Mouse (Mus musculus): ENCODE data around the gene Dusp1. TPM values are rescaled to one million over a fixed set of nuclear protein-coding genes. Genes with fewer than 3 reads are reported as not detected.

The Dusp1 gene
- polyA plus RNA-seq, 1 experiment from 2014 or later, result 45.8 TPM

DNA sequence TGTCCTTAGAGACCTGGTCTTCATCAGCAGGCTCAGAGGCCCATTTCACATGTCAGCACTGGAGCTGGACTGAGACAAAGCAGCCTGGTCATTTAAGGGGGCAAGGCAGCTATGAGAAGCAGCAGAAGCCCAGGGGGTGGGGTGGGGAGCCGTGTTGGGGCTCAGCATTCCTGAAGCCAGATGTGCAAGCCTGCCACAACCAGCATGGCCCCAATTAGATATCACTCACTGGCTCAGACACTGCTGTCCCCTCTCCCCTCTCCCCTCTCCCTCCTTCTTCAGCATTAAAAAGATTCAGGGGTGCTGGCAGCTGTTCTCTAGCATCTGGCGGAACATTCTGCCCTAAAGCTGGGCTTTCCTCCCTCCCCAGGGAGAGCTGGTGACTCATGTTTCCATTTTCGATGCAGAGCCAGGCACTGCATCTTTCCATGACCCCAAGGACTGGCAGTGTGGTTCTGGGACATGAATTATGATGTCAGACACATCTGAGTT, 31.3 kb downstream of the Dusp1 start:
- DNase-seq (no peak), ATAC-seq (ENCODE audit: low FRiP score, low TSS enrichment) (no peak)
- H3K4me1 ChIP-seq (ENCODE audit: control insufficient read depth, insufficient read depth, low read length), result no peaks in the 10 kb centered on the region
- 52% methylated on average over 3 of the region's 3 CpGs for WGBS
- no peak overlapping the region for H3K4me2 ChIP-seq (ENCODE audit: low read length)
- H3K9ac ChIP-seq (replicated peaks; ENCODE audit: low read length), result no peak overlapping the region
- no peak overlapping the region for H3K4me3 ChIP-seq (replicated peaks; ENCODE audit: low read depth, low read length)
- no peaks in the 10 kb centered on the region for H3K9me3 ChIP-seq (ENCODE audit: control insufficient read depth, low read length)
- no peaks in the 10 kb centered on the region for H3K27me3 ChIP-seq (ENCODE audit: control insufficient read depth, insufficient read depth, low read length)
- no peak overlapping the region for H3K27ac ChIP-seq (replicated peaks; ENCODE audit: low read depth, low read length)
- no peaks in the 10 kb centered on the region for H3K36me3 ChIP-seq (ENCODE audit: control insufficient read depth, insufficient read depth, low read length)

DNA sequence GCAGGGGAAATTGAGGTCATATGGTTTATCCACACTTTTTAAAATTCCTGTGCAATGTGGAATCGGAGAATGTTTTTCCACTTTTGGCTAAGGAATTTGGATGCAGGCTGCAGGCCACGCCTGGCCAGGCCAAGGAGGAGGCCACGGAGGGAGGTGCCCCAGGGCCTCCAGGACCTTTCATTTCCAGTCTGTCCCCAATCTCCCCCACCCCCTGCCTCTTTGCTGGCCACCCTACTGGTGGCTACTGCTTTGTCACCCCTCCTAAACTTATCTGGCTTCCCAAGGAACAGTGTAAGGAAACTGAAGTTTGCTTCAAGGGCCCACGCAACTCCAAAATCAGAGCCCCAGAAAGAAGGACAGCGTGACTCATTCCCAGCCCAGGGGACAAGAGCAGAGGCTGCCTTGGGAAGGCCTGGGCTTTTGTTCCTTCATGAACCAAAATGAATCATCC, 32.1 kb downstream of the Dusp1 start:
- no peaks in the 10 kb centered on the region for H3K36me3 ChIP-seq (ENCODE audit: control insufficient read depth, insufficient read depth, low read length)
- DNase-seq, result no peak
- H3K9me3 ChIP-seq (ENCODE audit: control insufficient read depth, low read length), result no peaks in the 10 kb centered on the region
- no peak overlapping the region for H3K27ac ChIP-seq (replicated peaks; ENCODE audit: low read depth, low read length)
- H3K4me3 ChIP-seq (replicated peaks; ENCODE audit: low read depth, low read length), result no peak overlapping the region
- no peak for ATAC-seq (ENCODE audit: low FRiP score, low TSS enrichment)
- no peaks in the 10 kb centered on the region for H3K4me1 ChIP-seq (ENCODE audit: control insufficient read depth, insufficient read depth, low read length)
- 84% methylated on average over 5 of the region's 5 CpGs for WGBS
- H3K9ac ChIP-seq (replicated peaks; ENCODE audit: low read length), result no peak overlapping the region
- H3K27me3 ChIP-seq (ENCODE audit: control insufficient read depth, insufficient read depth, low read length), result no peaks in the 10 kb centered on the region
- H3K4me2 ChIP-seq (ENCODE audit: low read length), result no peak overlapping the region

DNA sequence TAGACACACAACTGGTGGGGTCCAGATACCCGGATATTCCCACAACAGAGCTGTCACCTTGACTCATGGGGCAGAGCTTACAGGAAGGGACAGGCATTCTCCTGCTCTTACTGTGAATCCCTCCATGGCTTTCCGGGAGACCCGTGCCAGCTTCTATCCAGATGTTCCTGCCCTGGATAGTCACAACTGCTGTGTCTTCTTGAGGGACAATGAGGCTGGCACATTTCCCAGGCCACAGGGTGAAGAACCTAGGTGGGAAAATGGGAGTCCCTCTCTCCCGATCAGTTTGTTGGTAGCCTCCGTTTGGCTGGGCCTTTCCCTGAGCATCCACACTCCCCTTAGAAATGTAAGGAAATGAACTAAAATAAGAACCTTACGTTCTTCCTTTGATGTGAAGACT, 33.2 kb downstream of the Dusp1 start:
- Histone ChIP-seq H3K4me3 (replicated peaks; ENCODE audit: low read depth, low read length) (no peak overlapping the region), H3K27ac (replicated peaks; ENCODE audit: low read depth, low read length) (no peak overlapping the region), H3K9me3 (ENCODE audit: control insufficient read depth, low read length) (no peaks in the 10 kb centered on the region), H3K36me3 (ENCODE audit: control insufficient read depth, insufficient read depth, low read length) (no peaks in the 10 kb centered on the region), H3K4me1 (ENCODE audit: control insufficient read depth, insufficient read depth, low read length) (no peaks in the 10 kb centered on the region), H3K4me2 (ENCODE audit: low read length) (no peak overlapping the region), H3K27me3 (ENCODE audit: control insufficient read depth, insufficient read depth, low read length) (no peaks in the 10 kb centered on the region), H3K9ac (replicated peaks; ENCODE audit: low read length) (no peak overlapping the region)
- 85% methylated on average over 6 of the region's 6 CpGs for WGBS
- ATAC-seq (ENCODE audit: low FRiP score, low TSS enrichment) (no peak), DNase-seq (no peak)

DNA sequence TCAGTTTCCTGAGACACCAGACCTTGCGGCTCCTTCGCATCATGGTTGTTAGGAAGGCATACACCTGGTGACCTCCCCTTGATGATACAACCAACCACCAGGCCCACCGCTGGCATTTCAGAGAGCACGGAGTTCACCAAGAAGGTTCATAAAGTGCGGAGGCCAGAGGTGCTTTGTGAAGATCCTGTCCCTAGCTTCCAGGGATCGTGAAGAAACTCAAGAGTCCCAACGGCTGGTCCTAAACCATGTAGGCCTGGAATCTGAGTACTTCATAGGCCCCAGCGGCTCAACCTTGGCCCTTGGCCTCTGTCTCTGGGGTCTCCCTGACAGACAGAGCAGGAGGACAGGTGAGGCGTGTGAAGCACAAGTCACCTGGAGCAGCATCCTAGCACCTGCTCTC, 34.6 kb downstream of the Dusp1 start:
- ATAC-seq (ENCODE audit: low FRiP score, low TSS enrichment) (no peak), DNase-seq (no peak)
- Histone ChIP-seq H3K9ac (replicated peaks; ENCODE audit: low read length) (no peak overlapping the region), H3K27me3 (ENCODE audit: control insufficient read depth, insufficient read depth, low read length) (no peaks in the 10 kb centered on the region), H3K27ac (replicated peaks; ENCODE audit: low read depth, low read length) (no peak overlapping the region), H3K9me3 (ENCODE audit: control insufficient read depth, low read length) (no peaks in the 10 kb centered on the region), H3K4me1 (ENCODE audit: control insufficient read depth, insufficient read depth, low read length) (no peaks in the 10 kb centered on the region), H3K36me3 (ENCODE audit: control insufficient read depth, insufficient read depth, low read length) (no peaks in the 10 kb centered on the region), H3K4me2 (ENCODE audit: low read length) (no peak overlapping the region), H3K4me3 (replicated peaks; ENCODE audit: low read depth, low read length) (no peak overlapping the region)
- 98% methylated on average over 9 of the region's 9 CpGs for WGBS

DNA sequence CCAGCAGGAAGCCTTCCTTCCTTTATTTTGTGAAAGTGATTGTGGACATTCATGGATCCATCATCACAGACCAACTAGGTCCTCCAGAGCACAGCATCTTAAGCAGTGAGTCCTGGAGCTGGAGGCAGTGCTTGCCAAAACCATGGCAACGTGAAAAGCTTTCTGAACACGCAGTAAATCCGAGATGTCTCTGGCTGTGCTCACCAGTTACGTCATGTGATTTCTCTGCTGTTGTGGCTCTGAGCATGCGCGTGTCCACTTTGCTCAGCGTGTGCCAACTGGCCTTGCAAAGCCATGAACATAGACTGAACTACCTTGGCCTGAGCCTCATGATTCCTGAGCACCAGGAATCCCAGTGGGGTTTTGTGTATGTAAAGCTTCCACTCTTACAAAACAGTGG, 36.6 kb downstream of the Dusp1 start:
- H3K9ac ChIP-seq (replicated peaks; ENCODE audit: low read length), result no peak overlapping the region
- no peak overlapping the region for H3K4me2 ChIP-seq (ENCODE audit: low read length)
- ATAC-seq (ENCODE audit: low FRiP score, low TSS enrichment) (no peak), DNase-seq (peak; percentile 44)
- no peak overlapping the region for H3K4me3 ChIP-seq (replicated peaks; ENCODE audit: low read depth, low read length)
- no peak overlapping the region for H3K27ac ChIP-seq (replicated peaks; ENCODE audit: low read depth, low read length)
- no peaks in the 10 kb centered on the region for H3K4me1 ChIP-seq (ENCODE audit: control insufficient read depth, insufficient read depth, low read length)
- H3K36me3 ChIP-seq (ENCODE audit: control insufficient read depth, insufficient read depth, low read length), result no peaks in the 10 kb centered on the region
- 66% methylated on average over 7 of the region's 7 CpGs for WGBS
- no peaks in the 10 kb centered on the region for H3K27me3 ChIP-seq (ENCODE audit: control insufficient read depth, insufficient read depth, low read length)
- no peaks in the 10 kb centered on the region for H3K9me3 ChIP-seq (ENCODE audit: control insufficient read depth, low read length)

DNA sequence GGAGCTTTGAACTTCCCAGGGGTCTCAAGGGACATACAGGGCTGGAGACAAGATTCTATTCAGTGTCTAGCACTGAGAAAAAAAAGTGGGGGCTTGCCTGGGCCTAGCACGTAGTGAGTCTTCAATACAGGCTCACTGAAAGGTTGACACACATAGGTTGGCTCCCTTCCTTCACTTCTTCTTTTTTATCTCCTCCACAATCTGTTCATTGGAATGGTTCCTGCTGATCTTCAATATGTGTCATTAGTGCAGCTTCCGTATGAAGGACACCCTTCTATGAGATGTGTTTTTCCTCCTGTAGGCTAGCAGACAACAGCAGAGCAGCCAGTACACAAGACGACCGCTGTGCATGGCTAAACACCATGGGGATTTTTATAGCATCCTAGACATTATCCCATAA, 37.1 kb downstream of the Dusp1 start:
- 85% methylated on average over 4 of the region's 4 CpGs for WGBS
- Histone ChIP-seq H3K4me2 (ENCODE audit: low read length) (no peak overlapping the region), H3K36me3 (ENCODE audit: control insufficient read depth, insufficient read depth, low read length) (no peaks in the 10 kb centered on the region), H3K27me3 (ENCODE audit: control insufficient read depth, insufficient read depth, low read length) (no peaks in the 10 kb centered on the region), H3K9ac (replicated peaks; ENCODE audit: low read length) (no peak overlapping the region), H3K4me1 (ENCODE audit: control insufficient read depth, insufficient read depth, low read length) (no peaks in the 10 kb centered on the region), H3K27ac (replicated peaks; ENCODE audit: low read depth, low read length) (no peak overlapping the region), H3K4me3 (replicated peaks; ENCODE audit: low read depth, low read length) (no peak overlapping the region), H3K9me3 (ENCODE audit: control insufficient read depth, low read length) (no peaks in the 10 kb centered on the region)
- ATAC-seq (ENCODE audit: low FRiP score, low TSS enrichment) (no peak), DNase-seq (no peak)

DNA sequence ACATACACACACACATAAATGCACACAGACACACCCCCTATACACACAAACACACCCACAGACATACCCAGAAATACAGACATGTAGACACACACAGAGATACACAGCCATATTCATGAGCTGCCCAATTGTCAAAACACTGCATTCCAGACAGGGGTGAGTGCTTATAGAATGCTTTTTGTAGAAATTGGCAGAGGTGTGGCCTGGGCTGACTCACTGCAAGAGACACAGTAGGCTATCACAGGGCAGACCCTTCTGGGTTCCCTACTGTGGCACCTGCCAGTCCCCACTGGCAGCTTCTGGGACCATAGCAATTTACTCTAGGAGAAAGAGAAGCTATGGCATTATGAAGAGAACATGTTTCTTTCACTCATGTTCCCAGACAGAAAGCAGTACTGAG, 37.6 kb downstream of the Dusp1 start:
- H3K27me3 ChIP-seq (ENCODE audit: control insufficient read depth, insufficient read depth, low read length), result no peaks in the 10 kb centered on the region
- H3K4me2 ChIP-seq (ENCODE audit: low read length), result no peak overlapping the region
- ATAC-seq (ENCODE audit: low FRiP score, low TSS enrichment) (no peak), DNase-seq (no peak)
- H3K27ac ChIP-seq (replicated peaks; ENCODE audit: low read depth, low read length), result no peak overlapping the region
- H3K4me3 ChIP-seq (replicated peaks; ENCODE audit: low read depth, low read length), result no peak overlapping the region
- H3K36me3 ChIP-seq (ENCODE audit: control insufficient read depth, insufficient read depth, low read length), result no peaks in the 10 kb centered on the region
- no peak overlapping the region for H3K9ac ChIP-seq (replicated peaks; ENCODE audit: low read length)
- H3K4me1 ChIP-seq (ENCODE audit: control insufficient read depth, insufficient read depth, low read length), result no peaks in the 10 kb centered on the region
- no peaks in the 10 kb centered on the region for H3K9me3 ChIP-seq (ENCODE audit: control insufficient read depth, low read length)

DNA sequence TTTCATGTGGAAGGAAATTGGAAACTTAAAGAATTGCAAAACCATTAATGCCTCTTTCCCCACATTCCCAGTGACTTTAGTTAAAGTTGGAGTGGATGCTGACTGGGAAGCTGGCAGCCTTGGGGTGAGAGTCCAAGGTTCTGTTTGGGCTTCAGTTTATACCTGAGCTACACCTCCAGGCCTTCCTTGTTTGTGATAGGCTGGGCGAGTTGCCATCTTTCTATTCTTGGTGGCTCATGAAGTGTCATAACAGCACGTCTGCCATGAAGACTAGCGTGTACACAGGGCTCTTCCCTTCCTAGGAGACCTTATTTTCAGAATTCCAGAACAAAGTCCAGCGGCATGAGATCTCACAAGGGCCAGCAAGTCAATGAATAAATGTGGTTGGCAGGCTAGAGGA, 39.2 kb downstream of the Dusp1 start:
- H3K9ac ChIP-seq (replicated peaks; ENCODE audit: low read length), result no peak overlapping the region
- no peak for ATAC-seq (ENCODE audit: low FRiP score, low TSS enrichment)
- WGBS, result 79% methylated on average over 4 of the region's 4 CpGs

DNA sequence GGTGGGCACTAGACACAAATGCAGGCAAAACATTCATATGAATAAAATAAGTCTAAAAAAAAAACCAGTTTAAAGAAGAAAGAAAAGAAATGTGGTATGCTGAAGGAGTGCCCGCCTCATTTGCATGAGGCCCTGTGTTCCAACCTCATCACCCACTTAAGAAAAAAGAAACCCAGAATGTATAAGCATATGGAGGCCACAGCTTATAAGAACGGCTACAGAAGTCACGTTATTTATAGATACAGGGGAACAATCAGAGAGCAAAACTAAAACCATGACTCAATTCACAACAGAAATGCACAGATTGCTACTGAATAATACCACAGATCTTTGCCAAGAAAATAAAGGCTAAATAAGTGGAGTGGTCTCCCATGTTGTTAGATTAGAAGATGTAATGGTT, 43.6 kb downstream of the Dusp1 start:
- no peaks in the 10 kb centered on the region for H3K9me3 ChIP-seq (ENCODE audit: control insufficient read depth, low read length)
- 92% methylated on average over 3 of the region's 3 CpGs for WGBS
- H3K4me3 ChIP-seq (replicated peaks; ENCODE audit: low read depth, low read length), result no peak overlapping the region
- no peak overlapping the region for H3K27ac ChIP-seq (replicated peaks; ENCODE audit: low read depth, low read length)
- ATAC-seq (ENCODE audit: low FRiP score, low TSS enrichment), result no peak
- H3K9ac ChIP-seq (replicated peaks; ENCODE audit: low read length), result no peak overlapping the region
- no peaks in the 10 kb centered on the region for H3K4me1 ChIP-seq (ENCODE audit: control insufficient read depth, insufficient read depth, low read length)
- no peaks in the 10 kb centered on the region for H3K27me3 ChIP-seq (ENCODE audit: control insufficient read depth, insufficient read depth, low read length)
- no peak for DNase-seq
- H3K36me3 ChIP-seq (ENCODE audit: control insufficient read depth, insufficient read depth, low read length), result no peaks in the 10 kb centered on the region
- H3K4me2 ChIP-seq (ENCODE audit: low read length), result no peak overlapping the region

More for the DNA sequence above, 39.2 kb downstream of the Dusp1 start:
- no peak overlapping the region for H3K4me3 ChIP-seq (replicated peaks; ENCODE audit: low read depth, low read length)
- no peaks in the 10 kb centered on the region for H3K36me3 ChIP-seq (ENCODE audit: control insufficient read depth, insufficient read depth, low read length)
- no peaks in the 10 kb centered on the region for H3K9me3 ChIP-seq (ENCODE audit: control insufficient read depth, low read length)
- no peaks in the 10 kb centered on the region for H3K4me1 ChIP-seq (ENCODE audit: control insufficient read depth, insufficient read depth, low read length)
- no peak overlapping the region for H3K27ac ChIP-seq (replicated peaks; ENCODE audit: low read depth, low read length)
- no peak overlapping the region for H3K4me2 ChIP-seq (ENCODE audit: low read length)
- H3K27me3 ChIP-seq (ENCODE audit: control insufficient read depth, insufficient read depth, low read length), result no peaks in the 10 kb centered on the region
- no peak for DNase-seq

All from midbrain, embryonic 14.5 days (tissue).